Mouse (Mus musculus) erythroblast, embryonic 14.5 days (primary cell): Measurements from ENCODE around the gene Elfn1.

Experiments used
- GATA1 ChIP-seq: IDR thresholded peaks from 2 replicates; pipeline ENCODE4 v1.6.1; 2012; ENCODE audit warnings: low read length, inconsistent platforms, mixed read lengths
- TAL1 ChIP-seq: IDR thresholded peaks from 3 replicates; pipeline ENCODE4 v1.6.1; 2012; ENCODE audit warnings: low read length, inconsistent platforms, mixed read lengths

DNA sequence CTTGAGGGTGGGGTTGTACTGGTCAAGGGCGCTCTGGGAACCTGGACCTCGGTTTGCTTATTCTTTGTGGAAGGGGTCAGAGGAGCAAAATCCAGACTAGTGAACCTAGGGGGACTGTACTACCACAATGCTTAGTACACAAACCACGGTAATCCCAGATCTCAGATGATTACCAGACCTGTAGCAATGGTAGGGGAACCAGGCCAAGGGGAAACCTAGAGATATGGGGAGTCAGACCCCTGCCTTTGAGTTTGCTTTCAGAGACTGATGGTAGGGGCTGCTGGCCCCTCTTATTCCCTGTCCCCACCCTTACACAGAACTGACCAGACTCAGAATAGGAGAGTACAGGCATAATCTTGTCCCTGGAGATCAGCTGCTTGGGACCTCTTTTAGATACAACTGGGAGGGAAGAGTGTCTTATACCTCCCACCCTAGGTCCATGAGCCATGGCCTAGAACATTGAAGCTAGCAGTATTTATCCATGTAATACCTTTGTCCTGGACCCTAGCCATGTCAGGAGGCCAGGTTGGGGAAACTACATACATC lies 3.1 kb downstream of the Elfn1 start:
- no peak for TF ChIP-seq GATA1
- TF ChIP-seq TAL1: no peak
